Mouse (Mus musculus): ENCODE measurements around the gene Fbxo2.
"Not testable (repeated sequence)": the region's sequence is repeated elsewhere in the genome, so short reads cannot be mapped to it uniquely, and the experiment has no call there.

The Fbxo2 gene

DNA sequence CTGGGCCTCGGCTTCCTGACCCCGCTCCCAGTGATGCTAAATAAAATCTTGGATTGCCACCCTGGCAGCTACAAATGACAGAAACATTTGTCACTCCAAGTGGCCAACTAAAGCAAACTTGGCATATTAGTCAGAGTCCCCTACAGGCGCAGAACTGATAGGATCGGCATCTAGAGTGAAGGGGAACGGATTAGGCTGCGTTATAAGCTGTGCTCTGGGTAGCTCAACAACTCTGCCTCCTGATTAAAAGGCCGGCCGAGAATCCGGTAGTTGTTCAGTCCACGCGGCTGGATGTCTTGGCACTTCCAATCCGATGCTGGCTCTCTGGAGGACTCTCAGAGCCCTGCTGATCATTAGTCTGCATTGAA lies 14.1 kb downstream of the Fbxo2 start:
- no peak for DNase-seq (ENCODE audit: low read depth)

DNA sequence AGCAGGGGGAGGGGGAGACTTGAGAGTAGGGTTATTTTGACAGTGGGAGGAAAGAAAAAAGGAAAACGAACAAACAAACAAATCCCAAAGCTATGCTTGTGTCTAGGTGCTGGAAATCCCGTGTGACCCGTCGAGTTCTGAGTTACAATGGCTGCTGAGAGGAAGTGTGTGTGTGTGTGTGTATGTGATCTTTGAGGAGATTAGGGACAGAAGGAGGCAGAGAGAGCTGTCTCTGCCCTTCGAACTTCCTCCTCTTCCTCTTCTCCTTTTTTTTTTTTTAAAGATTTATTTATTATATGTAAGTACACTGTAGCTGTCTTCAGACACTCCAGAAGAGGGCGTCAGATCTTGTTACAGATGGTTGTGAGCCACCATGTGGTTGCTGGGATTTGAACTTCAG lies 16.2 kb downstream of the Fbxo2 start:
- not testable (repeated sequence) for DNase-seq (ENCODE audit: low read depth)

DNA sequence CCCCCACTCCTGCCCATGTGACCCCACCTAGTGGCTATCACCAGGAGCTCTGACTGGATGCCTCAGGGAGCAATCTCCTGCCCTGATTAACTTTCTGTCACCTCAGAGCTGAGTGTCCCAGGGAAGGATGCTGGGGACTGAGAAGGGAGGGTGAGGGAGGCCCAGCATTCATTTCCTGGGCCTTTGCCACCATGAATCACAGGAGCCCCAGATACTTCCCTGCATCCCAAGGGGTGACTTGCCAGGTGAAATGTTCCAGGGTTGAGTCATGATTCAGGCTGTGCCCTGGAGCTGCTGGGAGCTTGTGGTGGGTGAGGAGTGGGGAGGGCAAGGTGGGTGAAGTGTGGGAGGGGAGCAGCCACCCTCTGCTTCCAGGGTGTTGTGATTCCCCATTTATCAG lies 17.3 kb downstream of the Fbxo2 start:
- no peak for DNase-seq (ENCODE audit: low read depth)

DNA sequence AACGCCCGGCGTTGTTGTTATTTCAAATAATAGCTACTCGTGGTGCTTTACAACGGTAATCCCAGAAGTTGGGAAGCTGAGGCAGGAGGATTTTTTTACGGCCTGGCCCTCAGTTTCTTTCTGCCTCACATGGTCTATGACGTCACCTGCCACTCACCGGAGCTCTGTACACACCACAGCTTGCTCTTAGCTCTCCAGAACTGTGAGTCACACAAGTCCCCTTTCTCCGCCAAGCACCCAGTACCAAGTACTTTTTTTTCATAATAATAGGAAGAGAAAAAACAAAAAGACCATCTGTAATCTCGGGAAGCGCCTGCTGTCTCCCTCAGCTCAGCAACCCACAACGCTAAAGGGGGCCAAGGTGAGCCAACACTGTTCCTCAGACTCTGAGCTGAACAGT lies 21.1 kb downstream of the Fbxo2 start:
- DNase-seq (ENCODE audit: low read depth): no peak

DNA sequence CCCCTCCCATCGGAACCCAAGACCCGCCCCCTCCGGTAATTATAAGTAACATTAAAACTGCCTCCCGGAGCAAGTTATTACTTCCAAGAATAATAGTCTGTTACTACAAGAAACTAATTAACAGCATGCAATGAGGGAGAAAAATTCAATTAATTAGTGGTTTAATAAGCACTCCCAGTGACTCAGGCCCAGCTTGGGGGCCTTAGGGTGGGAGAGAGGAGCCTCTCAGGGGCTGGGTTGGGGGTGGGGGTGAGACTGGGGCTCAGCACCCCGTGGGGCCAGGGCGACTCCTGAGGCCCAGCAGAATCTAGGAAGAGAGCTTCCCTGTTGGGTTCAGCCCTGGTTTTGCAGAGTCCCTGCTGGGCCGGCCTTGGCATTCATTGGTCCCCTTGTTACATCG lies 21.9 kb downstream of the Fbxo2 start:
- DNase-seq (ENCODE audit: low read depth): no peak

DNA sequence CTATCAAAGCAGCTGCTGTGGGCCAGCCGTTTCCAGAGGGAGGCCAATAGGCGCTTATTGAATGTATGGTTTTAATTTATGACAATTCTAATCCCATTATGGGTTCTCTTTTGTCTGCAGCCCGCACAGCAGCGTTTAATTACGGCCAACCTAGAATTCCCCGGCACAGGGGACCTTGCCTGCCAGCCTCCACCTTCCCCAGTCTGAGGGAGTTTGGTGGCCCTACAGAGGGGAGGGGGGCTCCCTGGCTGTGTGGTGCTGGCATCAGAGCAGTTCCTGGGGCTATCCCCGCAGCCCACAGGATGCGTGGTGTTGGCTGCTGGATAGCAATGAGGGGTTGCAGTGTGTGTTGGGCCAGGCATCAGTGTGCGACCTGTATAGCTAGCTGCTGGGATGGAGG lies 24.1 kb downstream of the Fbxo2 start:
- DNase-seq (ENCODE audit: low read depth): no peak

DNA sequence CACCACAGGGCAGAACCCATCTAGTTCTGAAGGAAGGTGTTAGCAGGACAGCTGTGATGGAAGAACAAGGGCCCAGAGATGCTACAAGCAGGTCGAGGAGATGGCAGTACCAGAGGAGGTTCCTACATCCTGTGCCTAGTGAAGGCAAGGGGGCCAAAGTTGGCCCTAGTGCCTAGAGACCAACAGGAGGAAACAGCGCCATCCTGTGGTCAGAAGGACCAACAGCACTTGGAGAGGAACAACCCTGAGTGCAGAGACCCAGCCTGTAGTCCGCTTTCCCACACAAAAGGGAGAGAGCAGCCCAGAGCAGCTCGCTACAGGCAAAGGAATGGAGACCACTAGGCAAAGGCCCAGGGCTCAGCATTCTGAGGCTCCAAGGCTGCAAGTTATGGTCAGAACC lies 25.4 kb downstream of the Fbxo2 start:
- no peak for DNase-seq (ENCODE audit: low read depth)

DNA sequence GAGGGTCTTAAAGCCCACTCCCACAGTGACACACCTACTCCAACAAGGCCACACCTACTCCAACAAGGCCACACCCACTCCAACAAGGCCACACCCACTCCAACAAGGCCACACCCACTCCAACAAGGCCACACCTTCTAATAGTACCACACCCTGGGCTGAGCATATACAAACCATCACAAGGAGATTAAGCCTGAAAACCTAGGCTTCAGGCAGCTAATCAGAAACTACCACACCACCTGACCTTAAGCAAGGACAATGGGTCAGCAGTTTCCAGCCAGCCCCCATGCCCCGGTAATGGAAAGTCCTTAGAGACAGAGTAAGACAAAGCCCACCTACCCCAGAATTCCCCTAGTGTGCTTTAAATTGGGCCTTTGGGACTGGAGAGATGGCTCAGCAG lies 28.3 kb downstream of the Fbxo2 start:
- not testable (repeated sequence) for DNase-seq (ENCODE audit: low read depth)

DNA sequence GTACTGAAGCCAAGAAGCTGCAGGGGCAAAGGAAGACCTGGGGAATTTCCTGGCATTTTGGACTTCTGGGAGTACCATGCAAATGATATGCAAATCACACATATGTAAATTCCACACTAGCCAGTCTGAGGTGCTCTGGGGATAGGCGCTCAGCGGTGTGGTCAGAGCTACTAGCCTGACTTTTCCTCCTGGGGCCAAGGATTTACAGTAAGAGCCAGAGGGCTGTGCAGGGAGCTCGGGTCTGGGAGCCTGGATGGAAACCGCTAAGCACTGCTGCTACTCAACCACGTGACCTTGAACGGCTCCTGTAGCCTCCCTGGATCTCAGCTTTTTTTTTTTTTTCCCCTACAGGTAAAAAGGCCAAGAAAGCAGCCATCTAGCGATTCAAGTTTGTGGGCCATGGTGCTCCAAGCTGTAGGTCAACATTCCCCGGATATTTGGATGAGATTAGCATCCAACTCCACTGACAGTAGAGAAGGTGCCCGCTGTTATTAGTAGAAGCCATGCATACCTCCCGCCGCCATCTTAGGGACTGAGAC lies 32.4 kb downstream of the Fbxo2 start:
- DNase-seq (ENCODE audit: low read depth): no peak

DNA sequence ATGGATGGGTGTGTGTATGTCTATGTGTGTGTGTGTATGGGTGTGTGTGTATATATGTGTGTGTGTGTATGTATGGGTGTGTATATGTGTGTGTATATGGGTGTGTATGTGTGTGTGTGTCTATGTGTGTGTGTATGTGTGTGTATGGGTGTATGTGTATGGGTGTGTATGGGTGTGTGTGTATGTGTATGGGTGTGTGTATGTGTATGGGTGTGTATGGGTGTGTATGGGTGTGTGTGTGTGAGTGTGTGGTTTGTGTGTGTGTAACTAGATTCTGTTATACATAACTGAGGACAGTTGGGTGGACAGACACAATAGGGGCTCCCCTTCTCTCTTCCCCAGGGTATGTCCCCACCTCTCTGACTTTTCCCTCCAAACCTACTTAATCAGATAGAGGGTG lies 34.0 kb downstream of the Fbxo2 start:
- no peak for DNase-seq (ENCODE audit: low read depth)

DNA sequence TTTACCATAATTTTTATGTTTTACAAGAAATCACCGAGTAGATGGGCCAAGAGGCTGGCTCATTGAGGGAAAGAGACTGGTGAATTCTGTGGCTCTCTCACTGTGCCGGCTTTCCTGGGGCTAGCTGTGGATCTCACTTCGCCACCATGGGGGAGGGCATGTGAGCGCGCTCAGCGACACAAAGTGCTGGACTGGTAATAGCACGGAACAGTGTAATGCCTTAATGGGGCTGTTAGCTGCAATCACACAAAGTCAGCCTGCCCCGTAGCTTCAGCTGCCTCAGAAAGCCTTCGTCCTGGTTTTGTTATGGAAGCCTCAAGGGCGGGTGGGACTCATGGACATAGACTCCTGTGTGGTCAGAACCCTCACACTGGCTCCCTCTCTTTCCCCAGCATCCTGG lies 38.3 kb downstream of the Fbxo2 start:
- no peak for DNase-seq (ENCODE audit: low read depth)

DNA sequence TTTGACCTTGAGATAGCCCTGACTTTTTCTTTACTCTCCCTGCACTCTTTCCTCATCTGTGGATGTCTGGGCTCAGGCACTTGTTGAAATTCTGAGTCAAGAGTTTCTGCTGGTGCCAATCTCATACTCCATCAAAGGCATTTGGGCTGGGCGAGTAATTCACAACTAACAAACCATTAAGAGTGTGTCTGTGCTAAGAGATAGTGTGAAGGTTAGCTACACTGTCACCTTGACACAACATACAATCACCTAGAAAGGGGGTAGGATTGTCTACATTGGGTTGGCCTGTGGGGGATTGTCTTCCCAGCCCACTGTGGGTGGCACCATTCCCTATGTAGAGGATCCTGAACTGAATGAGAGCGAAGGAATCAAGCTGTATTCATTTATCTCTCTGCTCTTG lies 43.1 kb downstream of the Fbxo2 start:
- no peak for DNase-seq (ENCODE audit: low read depth)

DNA sequence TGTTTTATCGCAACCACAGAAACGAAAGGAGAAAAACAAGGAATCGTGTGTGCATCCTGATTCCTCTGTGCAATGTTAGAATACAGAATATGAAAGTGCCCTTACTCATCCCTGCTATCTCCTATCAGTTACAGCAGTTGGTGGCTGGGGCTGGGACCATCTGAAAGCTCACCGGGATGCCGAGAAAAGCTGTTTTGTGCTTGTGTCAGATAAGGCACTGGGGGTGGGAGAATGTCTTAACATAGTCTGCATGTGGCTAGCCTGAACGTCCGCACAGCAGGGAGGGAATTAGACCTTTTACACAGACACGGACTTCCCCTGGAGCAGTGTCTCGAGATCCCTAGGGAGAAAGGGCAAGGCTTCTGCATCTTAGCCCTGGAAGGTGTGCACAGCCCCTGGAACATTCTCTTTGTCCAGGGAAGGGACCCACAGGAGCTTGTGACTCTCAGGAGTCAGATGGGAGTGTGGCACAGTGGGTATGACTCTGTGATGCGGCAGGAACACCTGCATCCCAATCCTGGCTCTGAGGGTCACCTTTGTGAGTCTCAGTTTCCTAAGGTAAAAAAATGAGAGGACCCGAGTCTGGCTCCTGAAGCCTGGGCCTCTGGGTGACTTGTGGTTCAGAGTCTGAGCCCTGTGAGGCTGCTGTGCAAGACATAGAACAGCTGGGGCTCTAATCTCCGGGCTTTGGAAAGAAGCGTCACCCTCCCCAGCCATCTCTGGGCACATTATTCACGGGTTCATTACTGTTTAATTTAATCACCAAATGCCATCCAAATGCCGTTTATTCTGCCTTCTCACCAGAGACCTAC lies 43.8 kb downstream of the Fbxo2 start:
- peak; percentile 20 for DNase-seq (ENCODE audit: low read depth)

DNA sequence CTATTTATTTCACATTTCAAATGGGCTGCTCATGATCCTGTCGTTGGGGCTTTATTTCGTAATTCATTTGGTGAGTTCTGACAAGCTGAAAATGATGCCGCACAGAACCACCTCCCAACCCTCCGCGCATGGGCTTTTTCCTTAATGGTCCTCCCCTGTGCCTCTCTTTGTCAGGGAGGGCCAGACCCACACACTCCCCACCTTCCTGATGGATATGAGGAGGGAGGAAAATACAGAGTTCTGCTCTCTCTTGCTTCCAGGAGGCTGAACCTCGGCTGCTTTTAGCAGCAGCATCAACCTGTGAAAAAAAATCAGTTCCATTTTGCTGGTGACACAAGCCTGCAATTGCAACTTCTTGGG lies 44.4 kb downstream of the Fbxo2 start:
- no peak for DNase-seq (ENCODE audit: low read depth)

DNA sequence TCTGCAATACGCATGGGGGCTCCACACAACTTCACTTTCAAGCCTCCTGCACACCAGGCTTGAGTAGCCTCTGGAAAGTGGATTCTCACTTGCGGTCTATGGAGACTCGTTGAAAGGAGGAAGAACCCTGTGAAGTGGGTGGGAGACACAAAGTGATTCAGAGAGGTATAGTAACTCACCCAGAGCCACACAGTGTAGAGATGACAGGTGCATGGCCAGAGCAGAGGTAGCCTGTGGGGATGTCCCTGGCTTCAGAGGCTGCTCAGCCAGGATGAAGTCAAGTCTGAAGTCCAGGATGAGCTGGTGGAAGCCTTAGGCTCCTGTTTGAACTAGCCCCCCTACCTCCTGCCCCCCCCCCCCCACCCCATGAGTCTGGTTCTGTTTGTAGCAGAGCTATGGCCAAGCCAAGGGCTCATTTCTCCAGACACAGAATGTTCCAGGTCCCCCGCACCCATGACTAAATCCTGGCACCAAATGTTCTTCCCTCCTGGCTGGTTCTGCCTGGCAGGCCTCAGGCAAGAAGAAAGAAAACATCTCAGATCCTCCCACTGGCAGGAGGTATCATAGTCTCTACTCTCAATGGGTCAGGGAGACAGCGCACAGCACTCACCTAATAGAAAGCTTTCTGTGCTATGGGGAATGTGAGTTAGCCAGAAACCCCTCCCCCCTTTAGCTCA lies 54.2 kb downstream of the Fbxo2 start:
- no peak for DNase-seq (ENCODE audit: low read depth)

DNA sequence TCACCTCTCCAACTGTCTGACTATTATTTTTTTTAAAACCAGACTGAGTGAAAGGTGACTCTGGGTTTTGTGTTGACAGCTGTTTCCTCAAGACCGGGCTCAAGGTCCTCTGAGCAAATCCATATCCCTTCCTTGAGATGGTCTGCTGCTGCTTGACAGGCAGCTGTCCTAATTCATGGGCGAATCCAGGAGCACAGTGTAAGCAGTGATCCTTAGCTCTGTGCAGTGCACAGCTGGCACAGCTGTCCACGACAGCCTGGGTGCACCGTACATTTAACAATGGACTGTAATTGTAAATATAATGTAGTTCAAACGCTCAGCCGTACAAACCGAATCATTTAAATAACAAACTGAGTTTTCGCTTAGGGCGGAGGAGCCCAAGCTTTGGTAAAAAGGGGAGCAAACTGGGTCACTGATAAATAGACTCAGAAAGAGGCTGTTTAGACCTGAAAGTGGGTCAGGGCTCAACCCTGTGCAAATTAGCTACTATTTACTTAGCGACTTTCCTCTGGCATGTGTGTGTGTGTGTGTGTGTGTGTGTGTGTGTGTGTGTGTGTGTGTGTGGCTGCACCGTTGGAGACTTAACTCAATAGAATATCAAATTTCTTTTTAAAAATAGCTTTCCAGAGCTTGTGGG lies 55.0 kb downstream of the Fbxo2 start:
- DNase-seq (ENCODE audit: low read depth): no peak
